Mouse (Mus musculus): Measurements from ENCODE around the gene Psmb10.

The Psmb10 gene

DNA sequence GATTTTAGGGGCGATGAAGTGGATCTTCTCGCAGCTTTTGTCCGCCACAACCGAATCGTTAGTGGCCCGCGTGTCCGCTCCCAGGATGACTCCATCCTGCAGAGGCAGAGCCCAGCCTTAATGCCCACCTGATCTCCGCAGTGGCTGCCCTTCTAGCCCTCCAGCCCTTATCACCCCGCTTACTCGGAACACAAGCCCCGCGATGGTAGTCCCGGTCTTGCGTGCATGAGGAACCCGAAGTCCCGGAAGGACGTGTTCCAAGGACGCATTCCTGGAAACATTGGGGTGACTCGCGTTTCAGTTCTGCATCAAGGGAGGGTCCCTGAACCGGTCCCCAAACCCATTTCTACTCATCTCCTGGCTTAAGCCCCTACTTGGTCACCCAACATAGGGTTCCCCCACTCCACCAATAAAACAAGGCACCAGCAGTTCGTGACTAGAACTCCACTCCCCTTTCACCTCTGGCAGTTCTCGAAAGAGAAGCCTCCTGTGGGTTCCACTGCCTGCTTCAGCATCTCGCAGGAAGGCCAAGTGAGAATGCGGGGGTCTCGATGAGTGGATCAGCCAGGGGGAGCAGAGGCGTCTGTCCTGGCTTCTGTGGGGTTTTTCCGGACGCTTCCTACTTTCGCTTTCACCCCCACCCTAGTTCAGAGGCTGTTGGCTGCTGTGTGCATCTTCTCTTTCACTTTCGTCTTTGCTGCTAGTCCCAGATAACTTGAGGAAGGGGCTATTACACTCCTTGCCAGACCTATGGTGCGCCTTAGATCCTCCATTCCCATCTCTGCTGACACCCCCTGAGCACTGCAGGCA, 543 bp downstream of the Psmb10 start:
- DNase-seq (ENCODE audit: low read depth, low spot score) = peak; percentile 76

DNA sequence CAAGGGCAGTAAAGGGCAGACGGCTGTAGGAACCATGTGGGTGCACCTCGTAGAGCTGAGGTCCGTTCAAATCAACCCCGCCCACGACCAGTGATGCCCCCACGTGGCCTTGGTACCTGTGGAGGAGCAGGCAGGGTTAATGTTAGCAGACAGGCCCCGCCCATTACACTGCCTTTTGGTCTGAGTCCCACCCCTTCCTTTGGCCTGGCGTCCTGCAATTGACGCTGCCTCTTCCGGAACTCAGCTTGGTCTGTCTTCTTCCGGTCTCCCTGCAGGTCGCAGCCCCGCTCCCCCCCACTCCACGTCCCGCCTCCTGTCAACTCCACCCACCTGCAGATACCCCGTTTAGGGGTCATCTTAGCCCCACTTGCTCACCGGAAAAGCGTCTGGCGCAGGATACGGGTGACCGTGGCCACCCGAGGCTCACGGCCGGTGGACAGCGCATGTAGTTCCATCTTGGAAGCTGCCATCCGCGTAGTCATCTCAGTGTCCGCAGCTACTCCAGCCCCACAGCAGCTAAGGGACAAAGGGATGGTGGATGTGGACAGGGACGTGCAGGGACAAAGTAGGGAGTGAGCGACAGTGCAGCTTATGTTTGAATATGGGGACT, 1.3 kb downstream of the Psmb10 start:
- DNase-seq (ENCODE audit: low read depth, low spot score) = peak; percentile 77

DNA sequence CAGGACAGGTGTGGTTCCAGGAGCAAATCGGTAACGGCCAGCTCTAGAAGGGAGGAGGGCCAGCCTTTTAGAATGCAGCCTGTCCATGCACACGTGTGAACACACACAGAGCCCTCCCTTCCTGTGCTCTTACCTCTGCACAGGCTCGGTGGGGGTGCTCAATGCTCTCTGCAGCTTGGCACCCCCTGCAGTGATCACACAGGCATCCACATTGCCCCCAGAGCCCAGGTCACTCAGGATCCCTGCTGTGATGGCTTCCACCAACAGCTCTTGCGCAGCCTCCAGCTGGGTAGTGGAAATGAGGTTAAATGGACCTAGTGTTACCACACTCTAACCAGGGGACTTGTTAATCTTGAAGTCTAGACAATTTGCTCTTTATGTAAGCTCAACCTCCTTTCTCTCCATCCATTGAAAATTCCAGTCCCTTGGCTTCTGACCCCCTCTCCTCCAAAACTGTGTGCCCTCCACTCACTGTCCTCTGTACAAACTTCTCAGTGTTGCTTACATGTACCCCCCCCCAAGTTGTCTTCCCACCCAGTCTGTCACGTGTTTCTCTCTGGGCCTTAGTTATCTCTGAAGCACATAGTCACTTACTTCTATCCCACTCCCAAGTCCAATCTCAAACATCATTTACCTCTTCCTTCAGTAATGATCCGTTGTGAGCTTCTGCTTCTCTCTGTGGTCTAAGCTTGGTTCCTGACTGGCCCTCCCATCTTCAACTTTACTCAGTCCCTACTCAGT, 2.2 kb downstream of the Psmb10 start:
- no peak for DNase-seq (ENCODE audit: low read depth, low spot score)

DNA sequence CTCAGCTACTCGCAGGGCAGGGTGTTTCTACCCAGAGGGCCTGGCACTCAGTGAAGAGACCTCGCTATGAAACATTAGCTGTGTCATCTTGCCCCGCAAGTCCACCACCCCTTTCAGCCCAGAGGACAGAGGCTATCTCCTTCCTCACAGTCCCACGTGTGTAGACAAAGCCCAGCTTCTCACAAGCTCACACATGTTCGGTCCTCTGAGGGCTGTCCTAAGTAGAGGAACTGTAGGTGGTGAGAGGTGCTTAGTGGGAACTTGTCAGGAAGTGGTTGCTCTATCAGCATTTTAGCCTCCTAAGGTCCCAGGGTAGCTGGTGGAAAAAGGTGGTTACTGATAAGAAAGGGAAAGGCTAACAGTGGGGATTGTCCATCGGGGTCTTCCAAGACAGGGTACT, 3.1 kb downstream of the Psmb10 start:
- DNase-seq (ENCODE audit: low read depth, low spot score) = no peak

DNA sequence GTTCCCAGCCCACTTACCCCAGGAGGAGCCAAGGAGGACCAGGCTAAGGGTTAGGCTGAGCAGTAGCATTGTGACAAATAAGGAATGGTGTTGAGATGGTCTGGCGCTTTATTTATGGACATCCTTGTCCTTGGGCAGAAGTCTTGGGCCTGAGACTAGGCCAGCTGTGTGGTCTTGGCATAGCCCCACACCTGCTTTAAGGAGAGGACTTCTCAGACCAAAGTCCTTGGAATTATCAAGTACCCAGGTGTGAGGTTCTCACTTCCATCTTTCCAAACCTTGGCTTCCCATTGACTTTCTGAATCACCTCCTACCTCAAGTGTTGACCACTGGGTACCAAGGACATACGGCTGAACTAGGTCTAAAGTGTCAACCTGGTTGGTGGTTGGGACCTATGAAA, 4.5 kb downstream of the Psmb10 start, which contains the start of gene Ctrl:
Gene Ctrl (minus strand): TSS at position 101 of the 400 bp plus-strand sequence.
- DNase-seq (ENCODE audit: low read depth, low spot score) = no peak

DNA sequence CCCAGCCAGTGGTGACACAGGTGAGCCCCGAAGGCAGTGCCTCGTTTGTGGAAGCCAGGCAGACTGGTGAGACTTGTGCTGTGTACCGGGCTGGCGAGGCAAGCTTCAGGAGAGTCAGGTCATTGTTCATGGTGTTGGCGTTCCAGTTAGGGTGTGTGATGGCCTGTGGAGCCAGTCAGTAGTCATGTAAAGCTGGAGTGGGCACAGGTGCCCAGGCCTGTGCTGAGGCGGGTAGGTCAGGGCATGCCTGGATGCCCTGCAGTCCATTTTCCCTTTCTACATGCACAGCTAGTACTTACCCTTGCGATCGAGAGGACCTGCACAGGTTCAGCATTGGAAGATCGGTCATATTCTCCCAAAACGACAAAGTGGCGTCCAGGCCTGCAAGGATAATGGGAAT, 5.7 kb downstream of the Psmb10 start:
- DNase-seq (ENCODE audit: low read depth, low spot score) = no peak

DNA sequence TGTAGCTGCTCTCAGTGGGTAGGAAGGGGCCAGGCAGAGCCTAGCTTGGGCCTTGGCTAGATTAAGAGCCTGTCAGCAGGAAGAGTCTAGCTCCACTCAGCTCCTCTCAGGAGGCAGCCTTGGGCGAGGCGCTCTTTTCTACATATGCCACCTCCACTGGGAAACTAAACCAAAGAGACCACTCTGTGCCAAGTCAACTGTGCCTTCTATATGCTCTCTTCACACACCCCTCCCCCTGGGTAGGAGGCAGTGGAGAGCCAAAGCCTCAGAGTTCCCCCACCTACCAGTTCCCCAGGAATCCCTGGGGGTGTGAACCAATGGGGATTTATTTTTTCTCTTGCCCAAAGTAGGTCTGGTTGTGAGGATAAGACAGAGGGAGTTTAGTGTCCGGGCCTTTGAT, 7.0 kb downstream of the Psmb10 start:
- no peak for DNase-seq (ENCODE audit: low read depth, low spot score)

DNA sequence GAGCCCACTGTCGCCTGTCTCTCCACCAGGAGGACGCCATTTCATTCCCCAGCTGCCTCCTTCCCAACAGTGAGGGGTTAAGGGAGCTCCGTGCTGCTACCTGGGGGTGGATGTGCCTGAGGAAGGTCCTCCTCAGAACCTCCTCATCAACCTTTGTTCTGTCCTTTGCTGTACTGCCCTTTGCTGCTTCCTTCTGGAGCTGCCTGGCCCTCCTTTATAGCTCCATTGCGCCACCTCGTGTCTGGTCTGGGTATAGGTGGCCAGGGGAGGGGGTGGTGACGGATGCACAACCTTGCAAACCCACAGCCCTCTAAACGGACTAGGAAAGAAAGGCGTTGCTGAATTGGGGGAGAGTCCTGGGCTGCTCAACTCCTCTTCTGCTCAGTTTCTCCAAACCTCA, 7.6 kb downstream of the Psmb10 start:
- peak; percentile 89 for DNase-seq (ENCODE audit: low read depth, low spot score)

DNA sequence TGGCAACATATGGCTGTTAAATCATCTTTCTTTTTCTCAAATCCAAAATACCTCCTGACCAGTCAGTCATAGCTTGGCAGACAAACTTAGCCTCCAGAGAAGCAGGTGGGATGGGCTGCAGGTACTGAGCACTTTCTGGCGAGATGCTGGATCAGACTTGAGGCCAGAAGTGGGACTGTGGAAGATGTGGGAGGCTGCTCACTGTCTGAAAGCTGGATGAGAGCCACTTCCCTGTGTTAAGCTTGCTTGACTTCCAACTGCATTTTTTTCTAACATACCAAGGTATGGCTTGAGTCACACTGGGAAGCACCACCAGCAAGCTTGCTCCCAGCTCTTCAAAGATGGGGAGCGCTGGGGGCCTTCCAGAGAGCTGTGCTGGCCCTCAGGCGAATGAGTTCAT, 13.1 kb downstream of the Psmb10 start:
- DNase-seq (ENCODE audit: low read depth, low spot score) = no peak

DNA sequence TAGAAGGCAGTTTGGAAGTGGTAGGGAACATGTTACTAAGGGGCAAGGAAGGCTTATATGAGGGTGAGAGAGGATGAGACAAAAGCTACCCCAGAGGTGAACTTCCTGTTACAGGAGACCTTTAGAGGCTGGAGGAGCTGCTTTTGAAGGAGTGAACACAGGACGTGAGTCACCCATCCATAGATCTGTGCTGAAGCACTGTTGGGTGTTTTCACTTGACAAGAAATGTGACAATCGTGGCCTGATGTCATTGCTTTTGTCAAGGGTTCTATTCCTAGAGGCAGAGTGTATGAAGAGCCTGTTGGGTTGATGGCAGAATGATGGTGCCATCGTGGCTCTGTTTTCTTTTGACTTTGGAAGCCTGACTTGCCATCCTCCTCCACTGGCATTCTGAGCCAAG, 18.9 kb downstream of the Psmb10 start:
- peak; percentile 52 for DNase-seq (ENCODE audit: low read depth, low spot score)

DNA sequence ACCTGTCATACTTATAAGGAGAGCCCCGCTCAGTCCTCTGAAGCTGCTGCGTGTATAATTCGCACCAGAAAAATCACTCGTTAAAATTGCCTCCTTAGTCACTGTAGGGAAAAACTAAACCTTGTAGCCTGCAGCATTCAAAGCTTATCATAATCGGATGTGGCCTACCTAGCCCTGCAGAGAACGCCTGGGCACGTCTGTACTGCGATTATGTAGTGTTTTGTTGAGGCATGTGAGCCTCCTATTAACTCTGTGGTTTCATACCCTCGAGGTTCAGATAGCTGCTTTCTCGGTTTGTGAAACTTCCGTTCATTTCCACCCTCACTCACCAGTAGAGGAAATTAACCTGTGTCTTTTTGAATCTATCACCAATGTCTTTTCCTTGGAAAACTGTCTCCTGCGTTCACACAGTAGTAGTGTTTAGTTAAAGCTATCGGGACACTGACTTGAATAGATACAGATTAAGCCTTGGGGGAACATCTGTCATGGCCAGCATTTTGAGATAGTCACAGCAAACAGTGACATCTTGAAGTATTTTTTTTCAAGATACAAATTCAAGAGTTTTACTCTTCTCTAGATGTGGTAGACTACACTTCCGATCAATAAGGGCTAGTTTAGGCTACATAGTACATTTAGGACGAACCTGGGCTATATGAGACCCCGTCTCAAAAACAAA, 37.2 kb downstream of the Psmb10 start:
- DNase-seq (ENCODE audit: low read depth, low spot score) = peak; percentile 73

DNA sequence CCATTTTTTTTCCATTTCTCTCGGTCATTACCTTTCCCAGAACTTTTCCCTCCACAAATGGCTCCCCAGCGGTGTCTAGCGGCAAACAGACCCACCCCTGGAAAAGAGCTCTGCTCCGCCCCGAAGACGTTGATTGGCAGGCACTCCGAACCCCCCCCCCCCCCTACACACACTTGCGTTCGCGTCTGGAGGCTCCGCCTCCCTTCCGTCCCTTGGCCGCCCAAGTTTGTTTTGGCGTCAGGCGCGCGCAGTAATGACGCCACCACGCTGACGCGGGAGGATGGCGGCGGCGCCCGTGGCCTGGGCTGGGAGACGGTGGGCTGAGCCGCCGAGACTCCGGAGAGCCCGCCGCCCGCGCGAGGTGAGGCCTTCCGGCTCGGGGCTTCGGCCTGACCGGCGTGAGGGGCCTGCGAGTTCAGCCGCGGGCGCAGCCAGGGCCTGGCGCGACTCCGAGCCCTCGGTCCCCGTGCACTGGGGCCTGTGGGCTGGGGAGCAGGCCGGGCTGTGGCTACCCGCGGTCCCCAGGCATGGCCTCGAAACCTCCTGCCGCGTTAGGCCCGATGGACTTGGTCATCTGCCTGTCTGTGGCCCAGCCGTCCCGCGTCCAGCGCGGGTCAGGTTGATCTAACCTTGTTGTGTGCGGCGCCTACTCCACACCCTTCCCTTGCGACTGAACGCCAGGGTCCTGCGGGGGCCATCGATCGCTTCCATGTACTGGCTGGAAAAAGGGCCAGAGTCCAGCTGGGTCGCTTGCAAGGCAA, 37.9 kb downstream of the Psmb10 start, which contains the start of gene Pskh1:
Gene Pskh1 (plus strand): TSS at position 262 of the 761 bp plus-strand sequence.
- DNase-seq (ENCODE audit: low read depth, low spot score) = peak; percentile 97

DNA sequence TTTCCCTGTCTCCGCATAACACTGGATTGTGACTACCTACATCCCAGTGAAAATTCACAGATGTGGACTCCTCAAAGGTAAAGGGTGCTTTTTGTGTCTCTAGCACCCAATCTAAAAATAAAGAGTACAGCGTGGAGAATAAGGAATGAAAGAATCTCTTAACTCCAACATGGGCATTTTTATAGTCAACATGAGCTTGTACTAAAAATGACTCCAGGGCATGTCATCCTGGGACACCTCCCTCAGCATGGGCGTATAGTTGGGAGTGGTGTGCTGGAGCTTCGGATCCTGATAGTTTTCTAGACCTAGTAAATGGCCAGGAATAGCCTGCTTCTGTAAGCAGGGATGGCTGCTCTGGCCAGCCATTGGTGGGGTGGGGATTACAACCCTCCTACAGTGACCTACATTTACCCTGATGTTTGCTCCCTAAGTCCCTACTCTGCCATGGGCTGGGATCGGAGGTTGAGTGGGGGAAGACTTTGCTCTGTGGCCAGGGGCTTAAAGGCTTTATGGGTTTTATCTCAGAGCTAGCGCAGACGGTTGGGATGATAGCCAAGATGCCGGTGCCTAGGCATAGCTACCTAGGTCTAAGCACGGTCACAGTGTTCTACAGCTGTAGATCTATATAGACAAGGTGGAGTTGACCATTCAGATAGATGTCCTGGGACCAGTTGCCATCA, 40.3 kb downstream of the Psmb10 start:
- no peak for DNase-seq (ENCODE audit: low read depth, low spot score)

DNA sequence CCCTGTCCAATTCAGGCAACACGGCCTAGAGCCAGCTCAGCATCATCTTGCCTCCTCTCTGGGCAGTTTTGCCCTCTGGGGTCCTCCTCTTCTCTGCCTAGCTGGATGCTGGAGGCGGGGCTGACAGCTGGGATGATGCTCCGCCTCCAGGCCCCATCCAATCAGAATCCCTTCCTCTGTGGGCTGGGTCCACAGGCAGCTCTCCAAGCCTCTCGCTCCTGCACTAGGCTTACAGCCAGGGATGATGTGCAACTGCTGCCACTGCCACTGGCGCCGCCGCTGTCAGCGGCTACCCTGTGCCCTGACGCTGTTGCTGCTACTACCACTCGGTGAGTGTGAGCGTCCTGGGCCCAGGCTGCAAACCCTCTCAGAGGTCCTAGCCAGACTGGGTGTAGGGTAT, 44.9 kb downstream of the Psmb10 start, which contains the start of gene Nrn1l:
Gene Nrn1l (plus strand): TSS at position 229 of the 400 bp plus-strand sequence.
- peak; percentile 17 for DNase-seq (ENCODE audit: low read depth, low spot score)

DNA sequence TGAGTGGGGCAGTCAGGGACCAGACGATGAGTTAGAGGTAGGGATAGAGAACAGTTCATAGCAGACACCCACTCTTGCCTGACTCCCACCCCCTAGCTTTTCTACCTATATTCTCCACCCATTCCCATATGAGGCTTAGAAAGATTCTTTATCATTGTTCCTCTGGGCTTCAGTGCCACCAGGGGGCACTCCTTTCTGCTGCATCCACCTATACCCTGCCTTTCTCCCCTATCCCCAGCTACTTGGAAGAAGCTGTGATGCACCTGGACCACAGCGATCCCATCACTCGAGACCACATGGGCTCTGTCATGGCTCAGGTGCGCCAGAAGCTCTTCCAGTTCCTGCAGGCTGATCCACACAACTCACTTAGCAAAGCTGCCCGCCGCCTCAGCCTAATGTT, 45.8 kb downstream of the Psmb10 start:
- peak; percentile 66 for DNase-seq (ENCODE audit: low read depth, low spot score)

DNA sequence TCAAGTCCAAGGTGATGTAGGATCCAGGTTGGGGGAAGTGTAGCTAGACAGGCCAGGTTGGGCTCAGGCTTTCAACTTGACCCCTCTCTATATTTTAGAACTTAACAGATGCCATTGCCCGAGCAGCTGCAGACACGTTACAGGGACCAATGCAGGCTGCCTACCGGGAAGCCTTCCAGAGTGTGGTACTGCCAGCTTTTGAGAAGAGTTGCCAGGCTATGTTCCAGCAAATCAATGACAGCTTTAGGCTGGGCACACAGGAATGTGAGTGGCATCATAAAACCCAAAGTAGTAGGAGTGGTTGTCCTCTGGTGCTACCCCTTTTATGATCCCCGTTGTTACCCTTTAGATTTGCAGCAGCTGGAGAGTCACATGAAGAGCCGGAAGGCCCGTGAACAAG, 47.4 kb downstream of the Psmb10 start:
- no peak for DNase-seq (ENCODE audit: low read depth, low spot score)

DNA sequence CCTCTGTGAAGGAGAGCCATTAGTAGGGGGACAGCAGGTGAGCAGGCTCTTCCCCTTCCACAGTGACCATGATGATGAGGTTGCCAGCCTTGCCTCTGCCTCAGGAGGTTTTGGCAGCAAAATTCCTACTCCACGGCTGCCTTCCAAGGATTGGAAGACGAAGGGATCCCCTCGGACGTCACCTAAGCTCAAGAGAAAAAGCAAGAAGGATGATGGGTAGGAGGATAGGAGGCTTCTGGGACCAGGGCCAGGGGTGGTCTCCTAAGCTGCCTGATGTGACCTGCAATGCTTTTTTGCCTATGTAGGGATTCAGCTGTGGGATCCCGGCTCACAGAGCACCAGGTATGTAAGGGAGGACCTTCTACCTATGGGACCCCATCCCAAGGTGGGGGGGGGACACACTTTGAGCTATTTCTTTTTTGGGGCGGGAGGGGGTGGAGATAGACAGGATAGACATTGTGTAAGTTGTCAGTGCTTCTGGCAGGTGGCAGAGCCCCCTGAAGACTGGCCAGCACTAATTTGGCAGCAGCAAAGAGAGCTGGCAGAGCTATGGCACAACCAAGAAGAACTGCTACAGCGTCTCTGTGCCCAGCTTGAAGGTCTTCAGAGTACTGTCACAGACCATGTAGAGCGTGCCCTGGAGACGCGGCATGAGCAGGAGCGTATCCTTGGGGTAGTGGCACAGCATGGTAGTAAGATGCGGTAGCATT, 48.3 kb downstream of the Psmb10 start:
- DNase-seq (ENCODE audit: low read depth, low spot score) = no peak

Measured in CD4-positive, CD25-positive, alpha-beta regulatory T cell, adult 2 months (primary cell).